Mouse (Mus musculus) forebrain, embryonic 13.5 days (tissue): ENCODE measurements around the gene H2-T3. TPM values are rescaled to one million over a fixed set of nuclear protein-coding genes. Genes with fewer than 3 reads are reported as not detected.
A peak's percentile ranks its signal among the peaks of the same experiment; 100 is the strongest.
"Not testable (repeated sequence)": the region's sequence is repeated elsewhere in the genome, so short reads cannot be mapped to it uniquely, and the experiment has no call there.

Source experiments
- ATAC-seq: fragments of 200-750 bp; cut with Nextera tagmentation; 2 replicates; pipeline ENCODE4 v1.8.0; 2017
- H3K27ac ChIP-seq: fragments of 300-500 bp; sonication (generic); 2 replicates; pipeline ENCODE4 v1.5.1; 2015; ENCODE audit warnings: inconsistent platforms, mild to moderate bottlenecking, moderate library complexity
- H3K27me3 ChIP-seq: fragments of 300-500 bp; sonication (generic); 2 replicates; pipeline ENCODE4 v1.6.1; 2015; ENCODE audit warnings: mild to moderate bottlenecking, inconsistent platforms
- H3K36me3 ChIP-seq: fragments of 300-500 bp; sonication (generic); 2 replicates; pipeline ENCODE4 v1.6.1; 2015; ENCODE audit warnings: mild to moderate bottlenecking, inconsistent platforms; ENCODE audit not compliant: poor library complexity, severe bottlenecking
- H3K4me1 ChIP-seq: fragments of 300-500 bp; sonication (generic); 2 replicates; pipeline ENCODE4 v1.6.1; 2015; ENCODE audit warnings: inconsistent platforms
- H3K4me2 ChIP-seq: fragments of 300-500 bp; sonication (generic); 2 replicates; pipeline ENCODE4 v1.6.1; 2015; ENCODE audit warnings: inconsistent platforms, mild to moderate bottlenecking, moderate library complexity
- H3K4me3 ChIP-seq: fragments of 300-500 bp; sonication (generic); 2 replicates; pipeline ENCODE4 v1.5.1; 2015; ENCODE audit warnings: mild to moderate bottlenecking, inconsistent platforms
- H3K9ac ChIP-seq: fragments of 300-500 bp; sonication (generic); 2 replicates; pipeline ENCODE4 v1.6.1; 2015; ENCODE audit warnings: mild to moderate bottlenecking, inconsistent platforms
- H3K9me3 ChIP-seq: fragments of 300-500 bp; sonication (generic); replicated peaks from 2 replicates; pipeline ENCODE4 v1.6.1; 2016; ENCODE audit warnings: inconsistent platforms
- WGBS: fragments of 180-500 bp; shearing (Covaris S2); methylation state at CpG from one replicate; pipeline ENCODE4 v1.1.7; 2015; 5-methylcytosine and 5-hydroxymethylcytosine counted together
- polyA plus RNA-seq: library from polyadenylated mRNA; unstranded; fragments of >200 nt; fragmentation: Nextera tagmentation; extraction: Ambion mirVana; gene quantifications from 2 replicates; pipeline ENCODE4 v1.2.1, GENCODE M21; 2015

H2-T3 gene
- polyA plus RNA-seq, result not detected in 2 replicates

DNA sequence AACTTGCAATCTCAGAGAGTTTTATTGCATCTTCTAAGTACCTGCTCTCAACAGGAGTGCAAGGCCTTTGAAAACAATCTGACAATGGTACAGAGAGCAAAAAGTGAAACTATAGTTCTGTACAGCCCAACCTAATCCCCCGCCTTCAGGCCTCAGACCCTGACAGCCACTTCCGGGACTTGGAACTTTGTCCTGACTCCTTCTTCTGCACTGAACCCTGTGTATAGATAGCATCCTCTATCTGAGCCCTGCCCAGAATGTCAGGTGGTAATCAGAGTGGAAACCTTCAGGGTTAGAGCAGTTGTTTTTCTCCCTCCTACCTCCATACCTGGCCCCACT is at the start of gene H2-T3:
TSS of gene H2-T3 (minus strand) at position 119 of the 339 bp plus-strand sequence.
- H3K27me3 ChIP-seq, result peaks cover 37% of the 10 kb centered on the region
- no peak within 1 kb of the TSS for H3K4me2 ChIP-seq
- H3K4me1 ChIP-seq, result no peaks in the 10 kb centered on the region
- 81% methylated on average over 2 of the region's 2 CpGs for WGBS
- no peak for ATAC-seq
- no peaks in the 10 kb centered on the region for H3K36me3 ChIP-seq
- no peak within 1 kb of the TSS for H3K9ac ChIP-seq
- H3K9me3 ChIP-seq, result no peaks in the 10 kb centered on the region
- no peak within 1 kb of the TSS for H3K27ac ChIP-seq
- H3K4me3 ChIP-seq, result no peak within 1 kb of the TSS

GRCm38 (mm10) chr17:36237321-36237921 is 47.3 kb upstream of the H2-T3 start:
- 3% methylated on average over 27 of the region's 27 CpGs for WGBS
- no peak for ATAC-seq
- H3K36me3 ChIP-seq, result no peaks in the 10 kb centered on the region
- H3K9me3 ChIP-seq, result no peaks in the 10 kb centered on the region
- peaks cover 7% of the 10 kb centered on the region for H3K4me1 ChIP-seq
- peak overlapping the region; percentile 37 for H3K4me3 ChIP-seq
- H3K9ac ChIP-seq, result peak overlapping the region; percentile 57
- H3K27ac ChIP-seq, result no peak overlapping the region
- H3K4me2 ChIP-seq, result peak overlapping the region; percentile 69
- peaks cover 47% of the 10 kb centered on the region for H3K27me3 ChIP-seq

DNA sequence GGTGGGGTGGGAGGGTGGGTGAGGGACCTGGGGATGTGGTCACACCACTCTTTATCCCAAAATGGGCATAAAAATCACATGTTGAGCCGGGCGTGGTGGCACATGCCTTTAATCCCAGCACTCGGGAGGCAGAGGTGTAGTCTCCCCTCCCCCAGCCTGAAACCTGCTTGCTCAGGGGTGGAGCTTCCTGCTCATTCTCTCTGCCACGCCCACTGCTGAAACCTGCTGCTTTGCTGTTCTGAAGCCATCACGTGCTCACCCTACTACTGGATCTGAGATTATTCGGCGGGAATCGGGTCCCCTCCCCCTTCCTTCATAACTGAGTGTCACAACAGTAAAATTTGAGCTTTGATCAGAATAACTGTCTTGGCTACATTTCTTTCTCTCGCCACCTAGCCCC is 45.2 kb upstream of the H2-T3 start:
- not testable (repeated sequence) for H3K9me3 ChIP-seq, H3K4me2 ChIP-seq, ATAC-seq, H3K27ac ChIP-seq, H3K9ac ChIP-seq, H3K36me3 ChIP-seq, H3K4me3 ChIP-seq, H3K4me1 ChIP-seq
- WGBS, result 32% methylated on average over 9 of the region's 9 CpGs
- H3K27me3 ChIP-seq, result peaks cover 47% of the 10 kb centered on the region

DNA sequence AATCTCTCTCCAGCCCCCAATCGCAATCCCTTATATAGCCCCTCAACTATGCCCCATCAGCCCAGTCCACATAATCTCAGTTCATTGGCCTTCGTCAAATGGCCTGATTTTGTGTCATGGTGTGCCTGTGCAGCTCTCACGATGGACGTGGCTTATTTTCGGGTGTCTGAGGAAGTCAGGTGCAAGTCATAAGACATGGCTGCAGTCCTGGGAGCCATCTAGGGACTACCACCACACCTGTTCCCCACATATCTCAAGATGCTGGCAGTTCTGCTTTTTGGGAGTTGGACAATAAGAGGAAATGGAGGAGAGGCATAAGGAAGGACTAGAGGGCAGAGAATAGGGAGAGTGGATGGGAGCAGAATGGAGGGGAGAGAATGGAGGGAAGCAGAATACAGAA is 43.5 kb upstream of the H2-T3 start:
- no peak overlapping the region for H3K4me3 ChIP-seq
- H3K4me1 ChIP-seq, result peaks cover 7% of the 10 kb centered on the region
- H3K9me3 ChIP-seq, result no peaks in the 10 kb centered on the region
- H3K4me2 ChIP-seq, result no peak overlapping the region
- H3K27me3 ChIP-seq, result peaks cover 43% of the 10 kb centered on the region
- no peak overlapping the region for H3K27ac ChIP-seq
- WGBS, result 80% methylated on average over 5 of the region's 5 CpGs
- H3K36me3 ChIP-seq, result no peaks in the 10 kb centered on the region
- ATAC-seq, result no peak
- H3K9ac ChIP-seq, result no peak overlapping the region

GRCm38 (mm10) chr17:36231318-36231717 is 41.2 kb upstream of the H2-T3 start:
- Histone ChIP-seq H3K27me3 (peaks cover 23% of the 10 kb centered on the region), H3K4me1 (no peaks in the 10 kb centered on the region), H3K4me2 (no peak overlapping the region), H3K36me3 (no peaks in the 10 kb centered on the region), H3K9me3 (no peaks in the 10 kb centered on the region), H3K4me3 (no peak overlapping the region), H3K9ac (no peak overlapping the region), H3K27ac (no peak overlapping the region)
- no peak for ATAC-seq
- WGBS, result 8% methylated on average over 36 of the region's 36 CpGs

DNA sequence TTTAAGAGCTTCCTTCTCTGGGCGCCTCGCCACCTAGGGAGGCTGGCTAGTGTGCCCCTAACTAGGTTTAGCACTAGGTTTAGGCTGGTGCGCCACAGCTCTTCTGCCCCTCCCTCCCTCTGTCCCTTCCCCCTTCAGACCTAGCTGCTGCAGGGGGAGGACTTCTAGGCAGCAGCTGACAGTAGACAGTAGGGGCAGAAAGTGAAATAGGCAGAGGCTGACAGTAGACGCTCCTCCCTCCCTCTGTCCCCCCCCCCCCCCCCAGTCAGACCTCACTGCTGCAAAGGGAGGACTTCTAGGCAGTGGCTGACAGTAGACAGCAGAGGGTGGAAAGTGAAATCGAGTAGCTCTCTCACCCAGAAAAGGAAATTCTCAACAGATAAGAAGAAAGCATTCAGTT is 39.0 kb upstream of the H2-T3 start:
- Histone ChIP-seq H3K27ac (no peak overlapping the region), H3K9ac (no peak overlapping the region), H3K4me1 (no peaks in the 10 kb centered on the region), H3K36me3 (no peaks in the 10 kb centered on the region), H3K4me3 (no peak overlapping the region), H3K27me3 (peaks cover 26% of the 10 kb centered on the region), H3K9me3 (no peaks in the 10 kb centered on the region), H3K4me2 (no peak overlapping the region)
- no peak for ATAC-seq
- 14% methylated on average over 4 of the region's 5 CpGs for WGBS

- Histone ChIP-seq H3K27ac (no peak overlapping the region), H3K4me2 (no peak overlapping the region), H3K27me3 (peaks cover 25% of the 10 kb centered on the region), H3K9me3 (no peaks in the 10 kb centered on the region), H3K9ac (no peak overlapping the region), H3K36me3 (no peaks in the 10 kb centered on the region), H3K4me1 (no peaks in the 10 kb centered on the region), H3K4me3 (no peak overlapping the region)
- WGBS, result 19% methylated on average over 8 of the region's 8 CpGs
- ATAC-seq, result no peak
These were observed 36.8 kb upstream of the H2-T3 start for GRCm38 (mm10) chr17:36226921-36227320.

DNA sequence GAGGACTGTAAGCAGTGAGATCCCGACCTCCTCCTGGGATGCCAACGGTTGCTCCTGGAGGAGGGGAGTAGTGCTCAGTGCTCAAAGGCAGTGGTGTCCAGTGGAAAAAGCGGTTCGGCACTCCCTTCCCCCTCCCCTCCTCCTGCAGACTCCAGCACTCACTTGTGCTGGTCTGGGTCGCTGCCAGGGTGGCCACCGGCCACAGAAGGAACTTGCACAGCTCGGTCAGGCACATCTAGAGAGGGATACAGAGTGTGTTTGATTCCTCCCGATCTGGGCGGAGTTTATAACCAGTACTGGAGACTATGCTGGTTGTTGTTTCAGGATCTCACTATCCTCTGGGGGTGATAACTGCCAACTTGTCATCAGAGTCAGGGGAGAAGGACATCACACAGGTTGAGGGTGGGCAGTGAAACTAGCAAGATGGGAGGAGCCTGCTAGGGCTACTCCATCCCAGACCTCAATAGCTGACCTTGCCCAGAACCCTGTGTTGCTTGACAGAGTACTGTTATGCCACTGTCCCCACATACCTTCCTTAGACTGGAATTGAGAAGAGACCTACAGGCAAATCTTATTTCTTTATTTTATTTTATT is 35.2 kb upstream of the H2-T3 start:
- 9% methylated on average over 9 of the region's 9 CpGs for WGBS
- Histone ChIP-seq H3K9ac (no peak overlapping the region), H3K4me3 (no peak overlapping the region), H3K36me3 (no peaks in the 10 kb centered on the region), H3K27ac (no peak overlapping the region), H3K27me3 (peaks cover 32% of the 10 kb centered on the region), H3K4me1 (no peaks in the 10 kb centered on the region), H3K4me2 (peak overlapping the region; percentile 4; the same call in 1 of the 2 replicates), H3K9me3 (no peaks in the 10 kb centered on the region)
- ATAC-seq, result no peak

DNA sequence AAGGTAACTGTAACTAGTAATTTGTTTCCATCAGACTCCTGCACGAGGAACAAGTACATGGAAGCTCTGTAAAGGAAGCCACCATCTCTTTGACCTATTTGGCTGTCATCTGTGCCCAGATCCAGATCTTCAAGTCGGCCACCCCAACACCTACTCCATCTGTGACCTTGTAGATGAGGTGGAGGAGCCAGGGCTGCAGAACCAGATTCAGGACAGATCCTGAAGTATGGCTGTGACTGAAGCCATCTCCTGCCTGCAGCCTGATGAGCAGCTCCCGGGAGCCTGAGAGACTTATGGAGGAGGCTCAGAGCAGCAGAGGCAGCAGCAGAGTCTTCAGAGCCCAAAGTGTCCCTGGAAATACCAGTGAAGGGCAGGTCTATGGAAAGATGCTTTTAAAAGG is 34.4 kb upstream of the H2-T3 start:
- Histone ChIP-seq H3K36me3 (no peaks in the 10 kb centered on the region), H3K4me2 (no peak overlapping the region), H3K9ac (no peak overlapping the region), H3K4me1 (no peaks in the 10 kb centered on the region), H3K27ac (no peak overlapping the region), H3K9me3 (no peaks in the 10 kb centered on the region), H3K27me3 (peaks cover 33% of the 10 kb centered on the region), H3K4me3 (no peak overlapping the region)
- no peak for ATAC-seq
- WGBS, result 48% methylated on average over 3 of the region's 3 CpGs

DNA sequence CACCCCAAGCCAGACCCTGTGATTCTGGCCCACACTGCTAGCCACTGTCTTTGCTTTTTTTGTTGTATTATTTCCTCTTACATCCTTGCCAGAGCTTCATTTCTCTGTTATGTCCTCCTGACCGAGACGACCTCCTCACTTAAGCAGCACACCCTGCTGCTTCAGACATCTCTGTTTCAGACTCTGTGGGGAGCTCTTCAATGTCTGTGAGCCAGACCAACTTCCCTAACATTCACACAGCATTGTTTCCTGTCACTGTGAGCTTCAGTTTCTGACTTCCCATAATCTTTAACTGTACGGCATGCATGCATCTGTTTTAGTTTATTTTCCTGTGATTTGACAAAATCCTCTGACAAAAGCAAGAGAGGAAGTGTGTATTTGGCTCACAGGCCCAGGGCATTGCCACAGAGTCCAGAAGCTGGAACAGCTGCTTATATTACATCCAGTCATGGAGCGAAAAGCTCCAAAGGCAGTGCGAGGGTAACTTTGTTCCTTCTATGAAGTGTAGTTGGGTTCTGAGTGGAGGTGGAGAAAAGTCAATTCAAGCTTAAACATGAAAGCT is 28.6 kb upstream of the H2-T3 start:
- no peak overlapping the region for H3K27ac ChIP-seq
- ATAC-seq, result no peak
- H3K36me3 ChIP-seq, result no peaks in the 10 kb centered on the region
- WGBS, result 49% methylated on average over 5 of the region's 5 CpGs
- H3K27me3 ChIP-seq, result peaks cover 68% of the 10 kb centered on the region
- no peaks in the 10 kb centered on the region for H3K9me3 ChIP-seq
- H3K4me1 ChIP-seq, result no peaks in the 10 kb centered on the region
- H3K9ac ChIP-seq, result no peak overlapping the region
- no peak overlapping the region for H3K4me3 ChIP-seq
- H3K4me2 ChIP-seq, result no peak overlapping the region

DNA sequence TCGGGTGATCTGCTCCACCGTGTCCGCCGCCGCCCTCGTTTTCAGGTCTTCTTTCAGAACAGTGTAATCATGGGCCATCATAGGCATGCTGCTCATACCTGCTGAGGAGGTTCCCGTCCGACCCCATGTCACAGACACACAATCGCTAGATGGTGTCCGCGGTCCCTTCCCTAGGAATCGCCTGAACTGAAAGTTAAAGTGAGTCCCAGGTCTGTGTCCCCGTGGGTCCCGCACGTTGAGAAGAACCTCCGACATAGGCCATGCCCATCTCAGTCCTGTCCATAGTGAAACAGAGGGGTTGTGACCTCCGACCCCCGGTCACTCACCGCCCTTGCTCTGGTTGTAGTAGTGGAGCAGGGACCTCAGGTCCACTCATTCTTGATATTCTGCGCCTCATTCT is 25.5 kb upstream of the H2-T3 start:
- 3% methylated on average over 20 of the region's 20 CpGs for WGBS
- H3K9me3 ChIP-seq, result no peaks in the 10 kb centered on the region
- 0 out of 2 replicates have a peak overlapping the region, but pooled peaks have one; percentile 7 for H3K4me2 ChIP-seq
- H3K27ac ChIP-seq, result no peak overlapping the region
- no peak overlapping the region for H3K9ac ChIP-seq
- H3K27me3 ChIP-seq, result peaks cover 69% of the 10 kb centered on the region
- no peaks in the 10 kb centered on the region for H3K36me3 ChIP-seq
- H3K4me3 ChIP-seq, result peak overlapping the region; percentile 3; the same call in 1 of the 2 replicates
- no peaks in the 10 kb centered on the region for H3K4me1 ChIP-seq
- ATAC-seq, result no peak

DNA sequence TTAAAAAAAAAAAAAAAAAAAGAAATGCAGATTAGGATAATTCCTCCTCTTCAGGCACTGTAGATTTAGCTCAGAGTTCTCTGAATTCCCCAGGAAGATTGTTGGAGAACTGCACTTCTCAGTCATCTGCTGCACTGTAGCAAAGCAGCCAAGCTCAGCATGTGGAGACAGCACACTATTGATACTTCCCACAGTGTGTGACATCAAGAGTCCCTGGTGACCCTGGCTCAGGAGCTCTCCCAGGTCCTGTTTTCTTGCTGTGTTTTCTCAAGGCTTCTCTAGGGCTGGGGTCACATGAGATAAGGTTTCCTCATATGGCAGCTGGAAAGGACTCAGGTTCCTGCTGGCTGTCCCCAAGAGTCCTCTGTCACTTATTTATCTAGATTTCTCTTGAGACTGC is 16.8 kb upstream of the H2-T3 start:
- Histone ChIP-seq H3K4me2 (no peak overlapping the region), H3K4me1 (peaks cover 9% of the 10 kb centered on the region), H3K9ac (no peak overlapping the region), H3K9me3 (no peaks in the 10 kb centered on the region), H3K4me3 (no peak overlapping the region), H3K27me3 (peaks cover 75% of the 10 kb centered on the region), H3K27ac (no peak overlapping the region), H3K36me3 (no peaks in the 10 kb centered on the region)
- no peak for ATAC-seq

- no peak for ATAC-seq
- Histone ChIP-seq H3K4me3 (peak overlapping the region; percentile 32), H3K4me2 (peak overlapping the region; percentile 57), H3K4me1 (peaks cover 9% of the 10 kb centered on the region), H3K27me3 (peaks cover 73% of the 10 kb centered on the region), H3K36me3 (no peaks in the 10 kb centered on the region), H3K9me3 (no peaks in the 10 kb centered on the region), H3K27ac (no peak overlapping the region), H3K9ac (0 out of 2 replicates have a peak overlapping the region, but pooled peaks have one; percentile 21)
- WGBS, result under 1% methylated on average over 41 of the region's 41 CpGs
These were observed 15.8 kb upstream of the H2-T3 start for GRCm38 (mm10) chr17:36205862-36206261.
